Mouse (Mus musculus) ES-E14 (cell line): ENCODE data around the gene Cmip. TPM values are rescaled to one million over a fixed set of nuclear protein-coding genes. Genes with fewer than 3 reads are reported as not detected.

Experiments
- DNase-seq: peaks from one replicate; pipeline ENCODE4 v3.0.0-alpha.2; 2013; ENCODE audit warnings: low read depth, low spot score
- H3K27ac ChIP-seq: 2 replicates; pipeline ENCODE4 v1.5.1; 2012; ENCODE audit warnings: low read depth, mild to moderate bottlenecking, low read length, moderate library complexity, mixed read lengths; ENCODE audit not compliant: poor library complexity, insufficient read depth, severe bottlenecking
- H3K36me3 ChIP-seq: 2 replicates; pipeline ENCODE4 v1.6.1; 2012; ENCODE audit warnings: mild to moderate bottlenecking, low read length, moderate library complexity, mixed read lengths; ENCODE audit not compliant: control insufficient read depth, poor library complexity, insufficient read depth, severe bottlenecking
- H3K4me1 ChIP-seq, 2 experiments: fragments of 150-350 bp in 1 of 2; sonication (generic) in 1 of 2; 2 replicates each; pipeline ENCODE4 v1.6.1; 2012; ENCODE audit warnings: low read length in 2 of 2, mild to moderate bottlenecking in 1 of 2, mixed read lengths in 1 of 2; ENCODE audit not compliant: control insufficient read depth in 2 of 2, insufficient read depth in 2 of 2, poor library complexity in 1 of 2
- H3K4me3 ChIP-seq, 2 experiments: fragments of 150-350 bp in 1 of 2; sonication (generic) in 1 of 2; 2 replicates each; pipeline ENCODE4 v1.5.1; 2012; ENCODE audit warnings: low read length in 2 of 2, low read depth in 1 of 2, mild to moderate bottlenecking in 1 of 2, mixed read lengths in 1 of 2; ENCODE audit not compliant: insufficient read depth in 1 of 2, poor library complexity in 1 of 2, severe bottlenecking in 1 of 2
- H3K9ac ChIP-seq: 2 replicates; pipeline ENCODE4 v1.6.1; 2012; ENCODE audit warnings: low read depth, mild to moderate bottlenecking, low read length, mixed read lengths; ENCODE audit not compliant: poor library complexity, insufficient read depth, severe bottlenecking
- H3K9me3 ChIP-seq: fragments of 150-350 bp; sonication (generic); 2 replicates; pipeline ENCODE4 v1.6.1; 2012; ENCODE audit warnings: low read depth, mild to moderate bottlenecking, low read length; ENCODE audit not compliant: control insufficient read depth, insufficient read depth
- CHD2 ChIP-seq: IDR thresholded peaks from 2 replicates; pipeline ENCODE4 v1.6.1; 2014; ENCODE audit warnings: mild to moderate bottlenecking, low read depth, low read length, inconsistent platforms
- HCFC1 ChIP-seq: IDR thresholded peaks from 2 replicates; pipeline ENCODE4 v1.6.1; 2012; ENCODE audit warnings: low read length, inconsistent platforms, borderline replicate concordance; ENCODE audit not compliant: insufficient read depth
- MAFK ChIP-seq: IDR thresholded peaks from 2 replicates; pipeline ENCODE4 v1.6.1; 2014; ENCODE audit warnings: mild to moderate bottlenecking, low read depth, low read length, inconsistent platforms; ENCODE audit not compliant: insufficient read depth
- ZC3H11A ChIP-seq: IDR thresholded peaks from 2 replicates; pipeline ENCODE4 v1.6.1; 2012; ENCODE audit warnings: low read depth, mild to moderate bottlenecking, inconsistent platforms, low read length, borderline replicate concordance
- ZNF384 ChIP-seq: IDR thresholded peaks from 2 replicates; pipeline ENCODE4 v1.6.1; 2012; ENCODE audit warnings: low read depth, low read length, inconsistent platforms
- in situ Hi-C, 2 experiments: fragments of 600-800 bp; cut with MboI; formaldehyde crosslinking; loops; one replicate each; pipeline ENCODE4 v1.15.1; 2025; ENCODE audit warnings: low sequenced_read_pairs in 2 of 2, inconsistent platforms in 1 of 2; ENCODE audit not compliant: unreplicated experiment in 2 of 2
- total RNA-seq: library from RNA; depleted of rRNA; stranded (reverse); fragments of 300-350 nt; gene quantifications from 2 replicates; pipeline ENCODE4 v1.2.3, GENCODE M21; 2012

The Cmip gene
- total RNA-seq, 1 experiment, result 26.3 TPM

DNA sequence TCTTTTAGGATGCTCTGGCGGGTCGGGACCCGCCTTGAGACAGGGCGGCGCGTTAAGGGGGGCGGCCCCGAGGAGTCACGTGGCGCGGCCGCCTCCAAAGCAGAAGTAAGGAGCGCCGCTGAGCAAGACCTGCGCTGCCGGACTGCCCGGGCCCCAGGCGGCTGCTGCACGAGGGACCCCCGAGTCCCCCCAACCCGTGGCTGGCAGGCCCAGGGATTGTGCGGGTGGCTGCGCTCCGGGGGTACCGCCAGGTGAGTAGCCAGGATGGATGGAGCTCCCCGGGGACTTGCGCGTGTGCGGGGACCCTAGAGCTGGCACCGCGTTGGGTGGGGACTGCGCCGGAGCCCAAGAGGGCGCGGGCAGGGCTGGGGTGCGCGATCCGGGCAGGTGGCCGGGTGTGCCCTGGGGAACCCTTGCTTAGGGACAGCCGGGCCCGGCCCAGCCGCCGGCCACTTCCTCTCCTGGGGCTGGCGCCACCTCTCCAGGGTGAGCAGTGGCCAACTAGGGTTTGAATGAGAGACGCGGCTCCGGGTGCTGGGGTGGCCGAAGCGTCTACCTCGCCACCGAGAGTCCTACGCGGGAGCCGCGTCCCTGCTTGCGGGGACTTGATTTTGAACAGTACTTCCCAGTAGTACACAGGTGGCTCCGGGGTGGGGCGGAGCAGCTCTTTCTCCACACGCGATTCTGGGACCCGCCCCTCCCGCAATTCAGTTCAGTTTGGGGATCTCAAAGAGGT, 241.5 kb downstream of the Cmip start, which contains the start of gene Plcg2:
TSS of gene Plcg2 (plus strand) at position 113 of the 736 bp plus-strand sequence.
- in situ Hi-C loops, result no loop called here
- Histone ChIP-seq H3K9ac (peak within 1 kb of the TSS; percentile 85), H3K4me1 (peaks cover 0 to 31% of the 10 kb centered on the region in 2 experiments; a peak in 2 of 4 replicates), H3K27ac (no peak within 1 kb of the TSS; the same call in 1 of the 2 replicates), H3K36me3 (no peaks in the 10 kb centered on the region), H3K4me3 (peak within 1 kb of the TSS; percentile 76 to 96), H3K9me3 (no peaks in the 10 kb centered on the region)
- no peak for TF ChIP-seq HCFC1
- TF ChIP-seq ZNF384, result no peak
- no peak for TF ChIP-seq MAFK
- TF ChIP-seq CHD2, result no peak
- TF ChIP-seq ZC3H11A, result no peak
- no peak for DNase-seq

DNA sequence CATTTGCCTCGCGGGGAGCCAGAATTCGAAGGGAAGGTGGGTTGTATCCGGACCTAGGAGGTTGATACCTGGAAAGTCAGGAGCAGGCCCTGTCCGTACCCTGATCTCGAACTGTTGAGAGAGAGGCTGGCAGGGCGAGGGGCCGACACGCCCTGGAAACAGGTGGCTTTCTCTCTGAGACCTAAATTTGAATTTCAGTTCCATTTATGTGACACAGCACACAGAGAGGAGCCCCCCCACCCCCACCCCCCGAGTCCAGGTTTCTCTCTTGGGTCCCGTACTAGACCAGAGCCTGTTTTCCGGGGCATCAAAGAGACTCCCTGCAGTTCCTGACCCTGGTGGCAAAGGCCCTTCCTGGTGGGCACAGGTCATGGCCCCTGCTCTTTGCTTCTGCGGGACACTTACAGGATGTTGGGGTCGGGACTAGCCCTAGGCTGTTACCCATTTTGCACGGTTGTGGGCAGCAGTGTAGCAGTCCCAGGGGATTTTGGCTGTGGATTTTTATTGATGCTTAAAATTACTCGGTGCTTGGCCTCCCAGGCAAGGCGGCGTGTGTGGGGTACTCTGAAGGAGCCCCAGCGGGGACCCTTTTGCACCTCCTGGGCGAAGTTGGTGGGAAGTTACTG, 242.2 kb downstream of the Cmip start:
- H3K27ac ChIP-seq, result no peak overlapping the region
- in situ Hi-C loops, result no loop called here

DNA sequence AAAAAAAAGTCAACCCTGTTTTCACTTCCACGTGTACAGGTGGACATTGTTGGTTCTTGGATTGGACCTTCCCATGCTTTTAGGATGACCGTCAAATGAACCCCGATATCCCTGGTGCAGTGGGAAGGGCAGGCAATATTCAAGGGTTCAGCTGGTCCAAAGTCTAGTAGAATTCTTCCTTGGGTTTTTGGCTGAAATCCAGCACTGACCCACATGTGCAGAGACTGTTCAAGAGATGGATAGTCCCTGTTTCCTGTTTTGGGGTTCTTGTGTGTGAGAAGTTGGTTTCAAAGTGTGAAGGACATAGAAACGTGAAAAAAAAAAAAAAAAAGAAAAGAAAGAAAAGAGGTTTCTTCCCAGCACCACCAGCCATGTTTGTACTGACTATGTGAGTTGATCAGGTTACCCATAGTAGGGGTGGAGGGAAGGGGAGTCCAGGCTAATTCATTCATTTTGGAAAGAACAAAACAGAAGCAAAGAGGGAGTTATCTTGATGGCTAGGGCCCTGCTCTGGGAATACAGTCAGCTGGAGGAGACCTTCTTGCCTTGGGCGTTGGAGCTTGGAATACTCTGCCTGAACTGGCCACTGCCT, 243.5 kb downstream of the Cmip start:
- TF ChIP-seq ZC3H11A, result no peak
- no peak for TF ChIP-seq MAFK
- no peak for TF ChIP-seq HCFC1
- no peak for TF ChIP-seq ZNF384
- TF ChIP-seq CHD2, result no peak
- Histone ChIP-seq H3K4me3 (no peak overlapping the region), H3K9ac (no peak overlapping the region), H3K27ac (no peak overlapping the region), H3K36me3 (peaks cover 2% of the 10 kb centered on the region; the same call in 1 of the 2 replicates), H3K4me1 (peaks cover 0 to 29% of the 10 kb centered on the region in 2 experiments; a peak in 2 of 4 replicates), H3K9me3 (no peaks in the 10 kb centered on the region)
- DNase-seq, result no peak
- in situ Hi-C loops, result no loop called here

More for the DNA sequence above, 242.2 kb downstream of the Cmip start:
- TF ChIP-seq CHD2 (no peak), ZNF384 (no peak), MAFK (no peak), HCFC1 (no peak), ZC3H11A (no peak)
- H3K9ac ChIP-seq, result peak overlapping the region; percentile 85
- DNase-seq, result no peak
- peaks cover 0 to 31% of the 10 kb centered on the region in 2 experiments; a peak in 2 of 4 replicates for H3K4me1 ChIP-seq
- H3K4me3 ChIP-seq, result peak overlapping the region; percentile 76 to 96
- H3K36me3 ChIP-seq, result no peaks in the 10 kb centered on the region
- H3K9me3 ChIP-seq, result no peaks in the 10 kb centered on the region

DNA sequence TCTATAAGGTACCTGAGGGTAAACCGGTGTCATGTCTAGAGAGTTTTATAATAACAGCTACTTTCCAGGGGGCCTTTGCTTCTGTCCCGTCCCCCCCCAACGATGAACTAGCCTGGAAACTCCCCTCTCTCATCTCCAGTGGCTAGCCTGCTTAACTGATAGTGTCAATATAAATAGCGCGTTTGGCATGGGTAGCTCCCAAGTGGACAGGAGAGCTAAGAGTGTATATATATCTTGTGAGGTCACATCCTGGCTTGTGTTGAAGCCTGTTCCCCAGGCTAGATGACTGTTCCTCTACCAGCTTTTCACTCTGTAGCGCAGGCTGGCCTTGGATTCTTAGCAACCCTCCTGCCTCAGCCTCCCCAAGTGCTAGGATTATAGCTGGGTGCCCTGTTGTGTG, 244.5 kb downstream of the Cmip start:
- Histone ChIP-seq H3K4me3 (no peak overlapping the region), H3K9ac (no peak overlapping the region), H3K9me3 (no peaks in the 10 kb centered on the region), H3K27ac (no peak overlapping the region), H3K36me3 (peaks cover 2% of the 10 kb centered on the region; the same call in 1 of the 2 replicates), H3K4me1 (peaks cover 0 to 29% of the 10 kb centered on the region in 2 experiments; a peak in 2 of 4 replicates)
- no peak for DNase-seq
- in situ Hi-C loops, result no loop called here
- TF ChIP-seq MAFK, result no peak
- TF ChIP-seq ZC3H11A, result no peak
- no peak for TF ChIP-seq CHD2
